Mouse (Mus musculus): ENCODE measurements around the gene Olfr813.
"Not testable (repeated sequence)": the region's sequence is repeated elsewhere in the genome, so short reads cannot be mapped to it uniquely, and the experiment has no call there.

Gene Olfr813

DNA sequence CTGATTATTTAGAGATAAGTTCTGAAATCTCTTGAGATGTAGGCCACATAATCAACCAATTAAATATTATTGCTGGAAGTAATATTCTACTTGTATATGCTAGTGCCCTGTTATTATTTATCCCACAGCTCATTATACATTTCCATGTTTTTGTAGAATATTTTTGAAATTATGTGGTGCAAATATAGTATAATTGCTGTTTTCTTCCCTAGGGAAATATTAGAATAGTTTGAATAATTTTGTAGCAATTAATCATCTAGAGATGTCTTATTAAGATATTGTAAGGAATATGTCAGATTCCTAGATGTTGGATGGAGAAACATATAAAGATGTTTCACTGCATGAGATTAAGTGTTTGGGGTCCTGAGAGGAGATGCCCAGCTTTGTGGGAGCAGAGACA, at the start of gene Olfr813:
Olfr813 (plus strand) TSS at position 301 of the 400 bp plus-strand sequence.
- no peak for DNase-seq

- no peak for DNase-seq
Observed at GRCm38 (mm10) chr10:129845994-129846393, 9.2 kb upstream of the Olfr813 start, which contains the start of gene Olfr812. Gene Olfr812, minus strand, starts transcription at chr10:129846094.

DNA sequence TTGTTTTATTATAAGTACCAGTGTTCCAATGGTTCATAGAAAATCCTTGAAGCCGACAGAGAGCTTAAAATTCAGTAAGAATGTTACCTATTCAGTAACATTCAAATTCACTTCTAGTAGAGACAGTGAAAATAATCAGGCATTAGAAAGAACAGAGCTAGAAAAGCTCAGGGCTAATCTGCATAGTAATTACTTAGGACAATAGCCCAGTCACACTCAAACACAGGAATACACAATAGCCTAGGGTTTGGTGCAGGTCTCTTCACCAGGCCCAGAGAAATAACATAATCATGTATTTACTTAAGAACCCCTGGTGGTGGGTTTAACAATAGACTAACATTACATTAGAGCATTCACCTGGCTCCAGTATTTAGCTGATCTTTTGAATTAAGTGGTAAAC, 7.8 kb upstream of the Olfr813 start:
- no peak for DNase-seq

- DNase-seq = not testable (repeated sequence)
Observed at GRCm38 (mm10) chr10:129879751-129880150, 24.6 kb downstream of the Olfr813 start, which contains the start of gene Olfr814. Gene Olfr814, minus strand, starts transcription at chr10:129879851.

DNA sequence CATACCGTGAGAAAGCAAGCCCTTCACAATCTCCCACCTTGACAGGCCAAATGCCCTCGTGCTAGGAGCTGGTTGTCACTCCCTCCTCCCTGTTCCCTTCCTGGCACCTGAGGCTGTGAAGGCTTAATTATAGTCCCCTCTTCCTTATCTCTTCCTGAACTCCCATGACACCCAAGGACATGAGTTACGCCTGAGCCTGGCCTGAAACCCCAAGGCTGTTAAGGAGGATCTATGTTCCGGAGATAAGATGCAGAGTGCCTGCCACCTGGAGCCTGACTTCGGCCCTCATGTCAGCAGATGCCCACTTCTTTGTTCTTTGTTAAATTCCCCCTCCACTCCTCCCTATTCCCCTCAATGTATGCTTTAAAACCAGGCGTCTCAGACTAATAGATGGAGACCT, 30.3 kb downstream of the Olfr813 start:
- not testable (repeated sequence) for DNase-seq

- no peak for DNase-seq
Observed at GRCm38 (mm10) chr10:129885934-129886333, 30.8 kb downstream of the Olfr813 start.

DNA sequence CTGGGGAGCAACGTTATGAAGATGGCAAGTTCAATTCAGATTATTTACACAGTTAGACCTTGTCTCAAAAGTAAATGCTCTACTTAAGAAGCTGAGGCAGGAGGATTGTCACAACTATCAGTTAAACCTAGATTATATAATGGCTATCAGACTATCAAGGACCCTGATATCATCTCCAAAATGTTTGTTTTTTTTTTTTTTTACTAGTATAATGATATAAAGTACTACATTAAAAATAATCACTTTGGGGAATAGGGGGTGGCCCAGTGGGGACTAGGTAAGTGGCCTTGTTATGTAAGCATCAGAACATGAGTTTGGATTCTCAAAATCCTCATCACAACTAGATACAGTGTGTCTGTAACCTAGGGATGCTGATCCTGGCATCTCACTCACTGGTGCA, 50.6 kb downstream of the Olfr813 start, which contains the start of gene Olfr815:
Olfr815 (minus strand) TSS at position 101 of the 400 bp plus-strand sequence.
- not testable (repeated sequence) for DNase-seq
